Mouse (Mus musculus): ENCODE results near the gene Ift140. TPM values are rescaled to one million over a fixed set of nuclear protein-coding genes. Genes with fewer than 3 reads are reported as not detected.
A peak's percentile ranks its signal among the peaks of the same experiment; 100 is the strongest.

The Ift140 gene
- polyA plus RNA-seq (2015; fragmentation: Nextera tagmentation; extraction: Ambion mirVana), result 19.2 and 27.6 TPM in 2 replicates

GRCm38 (mm10) chr17:25015655-25016291 is at the start of gene Ift140, which contains the start of gene Cramp1l:
Gene Ift140, plus strand, starts transcription at chr17:25016085.
Gene Cramp1l, minus strand, starts transcription at chr17:25015788.
- peak within 1 kb of the TSS; percentile 100 for H3K4me3 ChIP-seq (replicated peaks)
- peaks cover 40% of the 10 kb centered on the region for H3K36me3 ChIP-seq
- H3K27ac ChIP-seq, result peak within 1 kb of the TSS; percentile 91
- H3K9ac ChIP-seq, result peak within 1 kb of the TSS; percentile 98
- no peaks in the 10 kb centered on the region for H3K27me3 ChIP-seq
- ATAC-seq (replicated peaks; ENCODE audit: low FRiP score), result peak; percentile 98
- peak within 1 kb of the TSS; percentile 87 for H3K4me2 ChIP-seq
- WGBS, result under 1% methylated on average over 61 of the region's 62 CpGs
- peaks cover 21% of the 10 kb centered on the region for H3K4me1 ChIP-seq
- H3K9me3 ChIP-seq (replicated peaks), result no peaks in the 10 kb centered on the region

GRCm38 (mm10) chr17:24987221-24987620 is 28.7 kb upstream of the Ift140 start:
- Histone ChIP-seq H3K27me3 (no peaks in the 10 kb centered on the region), H3K4me3 (replicated peaks) (no peak overlapping the region), H3K9ac (no peak overlapping the region), H3K4me1 (no peaks in the 10 kb centered on the region), H3K4me2 (no peak overlapping the region), H3K36me3 (peaks cover 96% of the 10 kb centered on the region), H3K9me3 (replicated peaks) (no peaks in the 10 kb centered on the region), H3K27ac (no peak overlapping the region)
- no peak for ATAC-seq (replicated peaks; ENCODE audit: low FRiP score)
- 94% methylated on average over 6 of the region's 6 CpGs for WGBS

- Histone ChIP-seq H3K4me3 (replicated peaks) (no peak overlapping the region), H3K4me1 (no peaks in the 10 kb centered on the region), H3K27me3 (no peaks in the 10 kb centered on the region), H3K9me3 (replicated peaks) (no peaks in the 10 kb centered on the region), H3K9ac (no peak overlapping the region), H3K27ac (no peak overlapping the region), H3K4me2 (no peak overlapping the region), H3K36me3 (peaks cover 98% of the 10 kb centered on the region)
- ATAC-seq (replicated peaks; ENCODE audit: low FRiP score), result no peak
- WGBS, result 92% methylated on average over 6 of the region's 6 CpGs
These were observed 21.2 kb upstream of the Ift140 start for GRCm38 (mm10) chr17:24994721-24995120.

GRCm38 (mm10) chr17:25005102-25005501 is 10.8 kb upstream of the Ift140 start:
- Histone ChIP-seq H3K9me3 (replicated peaks) (no peaks in the 10 kb centered on the region), H3K27ac (no peak overlapping the region), H3K9ac (no peak overlapping the region), H3K4me3 (replicated peaks) (no peak overlapping the region), H3K4me1 (no peaks in the 10 kb centered on the region), H3K4me2 (no peak overlapping the region), H3K27me3 (no peaks in the 10 kb centered on the region), H3K36me3 (peaks cover 86% of the 10 kb centered on the region)
- ATAC-seq (replicated peaks; ENCODE audit: low FRiP score), result no peak
- 97% methylated on average over 3 of the region's 3 CpGs for WGBS

GRCm38 (mm10) chr17:25007480-25007879 is 8.4 kb upstream of the Ift140 start:
- Histone ChIP-seq H3K36me3 (peaks cover 86% of the 10 kb centered on the region), H3K4me2 (no peak overlapping the region), H3K4me3 (replicated peaks) (no peak overlapping the region), H3K4me1 (no peaks in the 10 kb centered on the region; the same call in 1 of the 2 replicates), H3K9ac (no peak overlapping the region), H3K27ac (no peak overlapping the region), H3K27me3 (no peaks in the 10 kb centered on the region), H3K9me3 (replicated peaks) (no peaks in the 10 kb centered on the region)
- no peak for ATAC-seq (replicated peaks; ENCODE audit: low FRiP score)

- under 1% methylated on average over 80 of the region's 81 CpGs for WGBS
- ATAC-seq (replicated peaks; ENCODE audit: low FRiP score), result no peak
These were observed 2.0 kb upstream of the Ift140 start for GRCm38 (mm10) chr17:25013606-25014501.

GRCm38 (mm10) chr17:25014841-25015570 is 879 bp upstream of the Ift140 start:
- Histone ChIP-seq H3K36me3 (peaks cover 41% of the 10 kb centered on the region), H3K4me3 (replicated peaks) (peak overlapping the region; percentile 100), H3K9ac (peak overlapping the region; percentile 98), H3K4me1 (peaks cover 21% of the 10 kb centered on the region), H3K4me2 (peak overlapping the region; percentile 87), H3K27ac (peak overlapping the region; percentile 90), H3K9me3 (replicated peaks) (no peaks in the 10 kb centered on the region), H3K27me3 (no peaks in the 10 kb centered on the region)
- whole genome bisulfite sequencing, result under 1% methylated on average over 39 of the region's 39 CpGs
- peak; percentile 7 for ATAC-seq (replicated peaks; ENCODE audit: low FRiP score)

More at GRCm38 (mm10) chr17:25013606-25014501, 2.0 kb upstream of the Ift140 start:
- peak overlapping the region; percentile 89 for H3K27ac ChIP-seq
- peak overlapping the region; percentile 87 for H3K4me2 ChIP-seq
- no peaks in the 10 kb centered on the region for H3K9me3 ChIP-seq (replicated peaks)
- peaks cover 21% of the 10 kb centered on the region for H3K4me1 ChIP-seq
- H3K4me3 ChIP-seq (replicated peaks), result peak overlapping the region; percentile 100
- H3K9ac ChIP-seq, result peak overlapping the region; percentile 98
- H3K27me3 ChIP-seq, result no peaks in the 10 kb centered on the region
- peaks cover 41% of the 10 kb centered on the region for H3K36me3 ChIP-seq

GRCm38 (mm10) chr17:25016292-25017132 is 627 bp downstream of the Ift140 start:
- WGBS, result under 1% methylated on average over 55 of the region's 55 CpGs
- H3K36me3 ChIP-seq, result peaks cover 33% of the 10 kb centered on the region

GRCm38 (mm10) chr17:25036183-25036582 is 20.3 kb downstream of the Ift140 start:
- no peak overlapping the region for H3K4me3 ChIP-seq (replicated peaks)
- H3K36me3 ChIP-seq, result peaks cover 78% of the 10 kb centered on the region
- H3K9me3 ChIP-seq (replicated peaks), result no peaks in the 10 kb centered on the region
- ATAC-seq (replicated peaks; ENCODE audit: low FRiP score), result no peak
- no peaks in the 10 kb centered on the region for H3K27me3 ChIP-seq
- no peak overlapping the region for H3K9ac ChIP-seq
- H3K27ac ChIP-seq, result no peak overlapping the region
- no peaks in the 10 kb centered on the region for H3K4me1 ChIP-seq
- no peak overlapping the region for H3K4me2 ChIP-seq
- WGBS, result 66% methylated on average over 4 of the region's 4 CpGs

More at GRCm38 (mm10) chr17:25016292-25017132, 627 bp downstream of the Ift140 start:
- Histone ChIP-seq H3K27ac (peak overlapping the region; percentile 91), H3K9ac (peak overlapping the region; percentile 76), H3K27me3 (no peaks in the 10 kb centered on the region), H3K4me1 (peaks cover 21% of the 10 kb centered on the region), H3K4me2 (peak overlapping the region; percentile 87), H3K4me3 (replicated peaks) (peak overlapping the region; percentile 100), H3K9me3 (replicated peaks) (no peaks in the 10 kb centered on the region)
- ATAC-seq (replicated peaks; ENCODE audit: low FRiP score), result peak; percentile 91

GRCm38 (mm10) chr17:25044879-25045278 is 29.0 kb downstream of the Ift140 start:
- no peaks in the 10 kb centered on the region for H3K9me3 ChIP-seq (replicated peaks)
- H3K36me3 ChIP-seq, result peaks cover 45% of the 10 kb centered on the region
- H3K4me1 ChIP-seq, result no peaks in the 10 kb centered on the region
- no peak overlapping the region for H3K9ac ChIP-seq
- WGBS, result 76% methylated on average over 7 of the region's 7 CpGs
- ATAC-seq (replicated peaks; ENCODE audit: low FRiP score), result no peak
- H3K4me3 ChIP-seq (replicated peaks), result no peak overlapping the region
- H3K27ac ChIP-seq, result no peak overlapping the region
- no peaks in the 10 kb centered on the region for H3K27me3 ChIP-seq
- H3K4me2 ChIP-seq, result no peak overlapping the region

GRCm38 (mm10) chr17:25045281-25045680 is 29.4 kb downstream of the Ift140 start:
- H3K27me3 ChIP-seq, result no peaks in the 10 kb centered on the region
- no peak overlapping the region for H3K4me3 ChIP-seq (replicated peaks)
- H3K36me3 ChIP-seq, result peaks cover 45% of the 10 kb centered on the region
- WGBS, result 80% methylated on average over 4 of the region's 4 CpGs
- H3K9ac ChIP-seq, result no peak overlapping the region
- no peaks in the 10 kb centered on the region for H3K4me1 ChIP-seq
- no peak for ATAC-seq (replicated peaks; ENCODE audit: low FRiP score)
- H3K4me2 ChIP-seq, result no peak overlapping the region
- H3K9me3 ChIP-seq (replicated peaks), result no peaks in the 10 kb centered on the region
- no peak overlapping the region for H3K27ac ChIP-seq

Data from kidney, embryonic 15.5 days (tissue).